Mouse (Mus musculus): ENCODE data around the gene Olfr90.
"Not testable (repeated sequence)": the region's sequence is repeated elsewhere in the genome, so short reads cannot be mapped to it uniquely, and the experiment has no call there.

The Olfr90 gene

GRCm38 (mm10) chr17:37088399-37088798, at the start of gene Olfr90:
Gene Olfr90 (minus strand): TSS chr17:37088499.
- DNase-seq (ENCODE audit: low read depth, low spot score), result no peak

DNA sequence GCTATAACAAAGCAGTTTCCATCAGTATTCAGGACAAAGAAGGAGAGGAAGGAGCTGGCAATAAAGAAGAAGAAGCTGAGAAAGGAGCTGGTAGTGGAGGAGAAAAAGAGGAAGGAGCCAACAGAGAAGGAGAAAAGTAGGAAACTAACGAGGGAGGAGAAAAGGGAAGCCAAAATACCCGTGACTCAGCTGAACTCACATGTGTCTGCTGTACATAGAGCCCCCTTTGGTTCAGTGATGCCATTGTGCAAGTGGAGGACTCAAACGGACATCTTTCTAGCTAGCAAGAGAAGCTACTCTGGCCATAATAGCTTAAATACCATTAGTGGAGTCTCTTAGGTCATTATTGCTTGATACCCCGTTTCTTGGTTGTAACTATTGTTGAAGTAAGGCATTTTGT, 43.1 kb upstream of the Olfr90 start:
- DNase-seq (ENCODE audit: low read depth, low spot score), result not testable (repeated sequence)

DNA sequence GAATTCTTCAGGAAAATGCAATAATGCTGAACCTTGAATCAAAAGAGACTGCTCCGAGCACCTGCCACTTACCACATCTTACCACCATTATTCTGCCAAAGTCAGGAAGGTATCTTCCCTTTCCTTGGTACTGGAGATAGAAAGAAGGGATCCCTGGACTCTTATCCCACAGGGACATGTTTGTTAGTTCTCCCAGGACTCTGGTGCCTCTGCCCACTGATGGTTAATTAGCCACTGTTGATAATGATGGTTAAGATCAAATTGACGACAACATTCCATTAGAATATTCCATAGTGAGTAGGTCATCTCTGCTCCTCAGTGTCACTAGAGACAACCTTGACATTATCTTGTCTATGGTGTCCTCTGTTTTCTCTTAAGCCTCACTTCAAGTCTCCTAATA, 31.7 kb upstream of the Olfr90 start, which contains the start of gene Olfr92:
Gene Olfr92 (minus strand): TSS at position 101 of the 400 bp plus-strand sequence.
- no peak for DNase-seq (ENCODE audit: low read depth, low spot score)

- no peak for DNase-seq (ENCODE audit: low read depth, low spot score)
Observed at GRCm38 (mm10) chr17:37098178-37098577, 9.9 kb upstream of the Olfr90 start, which contains the start of gene Olfr91. Gene Olfr91 (minus strand): TSS chr17:37098278.

DNA sequence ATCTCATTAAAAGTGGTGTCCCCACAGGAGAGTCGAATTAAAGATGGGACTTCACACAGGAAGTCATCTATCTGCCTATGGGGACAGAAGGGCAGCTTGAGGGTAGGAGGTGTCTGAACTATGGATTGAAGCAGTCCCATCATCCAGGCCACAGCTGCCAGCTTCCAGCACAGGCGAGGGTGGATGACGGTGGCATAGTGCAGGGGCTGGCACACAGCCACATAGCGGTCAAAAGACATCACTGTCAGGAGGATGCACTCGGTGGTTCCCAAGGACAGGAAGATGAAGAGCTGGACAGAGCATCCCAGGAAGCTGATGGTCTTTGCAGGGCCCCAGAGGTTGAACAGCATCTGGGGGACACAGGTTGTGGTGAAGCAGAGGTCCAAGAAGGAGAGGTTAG, 5.0 kb upstream of the Olfr90 start:
- no peak for DNase-seq (ENCODE audit: low read depth, low spot score)

GRCm38 (mm10) chr17:37092198-37092597, 3.9 kb upstream of the Olfr90 start:
- DNase-seq (ENCODE audit: low read depth, low spot score), result no peak

GRCm38 (mm10) chr17:37085545-37085944, 2.8 kb downstream of the Olfr90 start:
- DNase-seq (ENCODE audit: low read depth, low spot score), result no peak

- DNase-seq (ENCODE audit: low read depth, low spot score), result no peak
Observed at GRCm38 (mm10) chr17:37084632-37085031, 3.7 kb downstream of the Olfr90 start.

DNA sequence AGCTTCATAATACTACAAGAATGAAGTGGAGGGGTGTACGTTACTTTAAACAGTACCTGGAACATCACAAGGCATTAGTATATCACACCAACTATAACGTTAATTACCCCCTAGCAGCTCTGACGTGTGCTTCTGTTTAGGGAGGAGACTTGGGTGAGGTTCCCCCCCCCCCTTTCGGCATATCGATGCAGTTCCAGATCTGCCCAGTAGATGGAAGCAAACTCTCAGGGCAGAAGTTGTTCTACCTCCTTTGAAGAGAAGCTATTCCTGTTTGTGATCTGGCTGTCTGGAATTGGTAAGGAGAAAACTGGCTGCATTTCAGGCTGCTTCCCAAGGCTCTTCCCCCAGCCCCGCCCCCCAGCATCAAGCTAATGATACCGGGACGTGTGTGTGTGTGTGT, 5.0 kb downstream of the Olfr90 start:
- DNase-seq (ENCODE audit: low read depth, low spot score), result peak; percentile 64

DNA sequence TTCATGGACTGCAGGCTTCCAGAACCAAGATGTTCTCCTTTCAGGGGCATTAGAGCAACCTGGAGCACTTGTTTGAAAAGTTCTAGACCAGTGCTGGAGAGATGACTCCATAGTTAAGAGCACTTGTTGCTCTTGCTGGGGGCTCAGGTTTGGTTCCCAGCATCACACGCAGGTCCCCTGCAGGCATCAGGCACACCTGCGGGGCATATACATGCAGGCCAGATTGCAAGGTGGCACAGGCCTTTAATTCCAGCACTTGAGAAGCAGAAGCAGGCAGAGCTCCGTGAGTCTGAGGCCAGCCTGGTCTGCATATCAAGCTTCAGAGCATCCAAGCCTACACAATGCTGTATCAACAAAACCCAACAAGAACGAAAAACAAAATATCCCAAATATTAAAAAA, 6.6 kb downstream of the Olfr90 start:
- DNase-seq (ENCODE audit: low read depth, low spot score), result no peak

- DNase-seq (ENCODE audit: low read depth, low spot score), result no peak
Observed at GRCm38 (mm10) chr17:37080119-37080518, 8.2 kb downstream of the Olfr90 start.

DNA sequence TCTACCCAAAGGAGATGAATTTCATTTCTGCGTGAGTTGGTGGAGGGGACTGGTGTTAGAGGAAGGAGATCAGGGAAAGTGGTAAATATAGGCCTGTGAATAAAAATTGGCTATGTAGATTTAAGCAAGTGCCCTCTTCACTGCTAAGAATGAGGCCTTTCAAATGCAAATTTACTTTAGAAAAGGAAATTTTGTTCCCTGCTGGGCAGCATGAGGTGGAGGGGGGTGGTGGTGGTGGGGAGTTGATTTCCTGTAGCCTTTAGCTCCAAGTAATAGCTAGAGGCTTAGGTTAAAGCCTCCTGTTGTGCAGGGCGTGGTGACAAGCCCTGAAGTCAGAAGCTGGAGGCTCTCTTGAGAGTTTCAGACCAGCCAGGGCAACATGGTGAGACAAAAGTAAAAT, 9.3 kb downstream of the Olfr90 start:
- peak; percentile 80 for DNase-seq (ENCODE audit: low read depth, low spot score)

DNA sequence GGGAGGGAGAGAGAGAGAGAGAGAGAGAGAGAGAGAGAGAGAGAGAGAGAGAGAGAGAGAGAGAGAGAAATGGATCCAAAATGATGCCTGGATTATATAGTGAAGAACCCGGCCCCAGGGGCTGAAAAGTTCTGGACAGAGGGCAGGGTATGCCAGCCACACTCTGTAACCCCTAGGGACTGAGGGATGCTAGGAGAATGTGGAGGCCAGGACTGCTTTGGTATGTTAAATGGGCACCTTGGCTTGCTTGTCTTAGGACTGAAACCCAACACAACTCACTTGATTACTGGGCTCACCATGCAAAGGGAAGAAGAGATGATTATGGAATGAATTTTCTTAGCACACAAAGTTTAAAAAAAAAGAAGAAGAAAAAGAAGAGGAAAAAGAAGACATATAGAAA, 10.1 kb downstream of the Olfr90 start:
- no peak for DNase-seq (ENCODE audit: low read depth, low spot score)

- DNase-seq (ENCODE audit: low read depth, low spot score), result no peak
Observed at GRCm38 (mm10) chr17:37075766-37076165, 12.5 kb downstream of the Olfr90 start.

GRCm38 (mm10) chr17:37075181-37075580, 13.1 kb downstream of the Olfr90 start:
- DNase-seq (ENCODE audit: low read depth, low spot score), result no peak

DNA sequence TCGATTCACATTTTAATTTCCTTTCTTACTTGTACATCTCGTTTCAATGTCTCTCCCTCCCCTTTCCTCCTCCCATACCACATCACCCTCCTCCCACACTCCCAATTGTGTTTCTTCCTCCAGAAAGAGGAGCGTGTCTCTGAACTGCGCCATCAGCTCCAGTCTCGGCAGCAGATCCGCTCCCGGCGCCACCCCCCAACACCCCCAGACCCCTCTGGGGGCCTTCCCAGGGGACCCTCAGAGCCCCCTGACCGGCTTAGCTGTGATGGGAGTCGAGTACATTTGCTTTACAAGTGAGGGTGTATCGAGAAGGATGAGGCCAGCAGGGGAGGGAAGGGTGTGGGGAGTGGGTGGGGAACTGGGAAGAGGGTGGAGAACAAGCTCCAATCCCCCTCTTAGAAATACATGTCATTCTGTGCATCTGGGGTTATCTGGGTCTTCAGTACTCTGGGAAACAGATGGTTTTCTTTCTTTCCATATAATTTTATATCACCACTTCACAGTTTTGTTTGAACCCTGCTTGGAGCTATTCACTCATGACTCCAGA, 15.5 kb downstream of the Olfr90 start:
- DNase-seq (ENCODE audit: low read depth, low spot score), result no peak

GRCm38 (mm10) chr17:37072080-37072729, 16.1 kb downstream of the Olfr90 start:
- no peak for DNase-seq (ENCODE audit: low read depth, low spot score)

GRCm38 (mm10) chr17:37070121-37070520, 18.2 kb downstream of the Olfr90 start:
- no peak for DNase-seq (ENCODE audit: low read depth, low spot score)

GRCm38 (mm10) chr17:37067861-37068260, 20.4 kb downstream of the Olfr90 start:
- DNase-seq (ENCODE audit: low read depth, low spot score), result no peak

GRCm38 (mm10) chr17:37065993-37066392, 22.3 kb downstream of the Olfr90 start:
- DNase-seq (ENCODE audit: low read depth, low spot score), result no peak

GRCm38 (mm10) chr17:37063686-37064495, 24.4 kb downstream of the Olfr90 start:
- no peak for DNase-seq (ENCODE audit: low read depth, low spot score)

DNA sequence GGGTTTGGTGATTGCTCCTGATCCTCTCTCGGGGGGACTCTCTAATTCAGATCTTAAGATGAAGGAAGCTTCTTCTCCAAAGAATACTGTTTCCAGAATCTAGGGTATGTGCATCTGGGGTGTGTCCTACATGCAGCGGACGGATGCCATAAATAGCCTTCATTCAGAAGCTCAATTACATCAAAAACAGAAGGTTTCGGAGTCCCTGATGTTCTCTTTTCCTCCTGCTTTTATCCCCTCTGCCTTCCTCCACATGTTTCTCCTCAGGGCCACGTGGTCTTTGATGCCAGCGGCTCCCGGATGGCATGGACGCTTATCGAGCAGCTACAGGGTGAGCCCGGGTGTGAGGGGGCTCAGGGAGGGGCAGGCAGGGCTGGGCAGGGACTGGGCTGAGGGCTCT, 25.2 kb downstream of the Olfr90 start:
- no peak for DNase-seq (ENCODE audit: low read depth, low spot score)

Measured in WW6 (cell line).